Mouse (Mus musculus): Measurements from ENCODE around the gene Kazn.

DNA sequence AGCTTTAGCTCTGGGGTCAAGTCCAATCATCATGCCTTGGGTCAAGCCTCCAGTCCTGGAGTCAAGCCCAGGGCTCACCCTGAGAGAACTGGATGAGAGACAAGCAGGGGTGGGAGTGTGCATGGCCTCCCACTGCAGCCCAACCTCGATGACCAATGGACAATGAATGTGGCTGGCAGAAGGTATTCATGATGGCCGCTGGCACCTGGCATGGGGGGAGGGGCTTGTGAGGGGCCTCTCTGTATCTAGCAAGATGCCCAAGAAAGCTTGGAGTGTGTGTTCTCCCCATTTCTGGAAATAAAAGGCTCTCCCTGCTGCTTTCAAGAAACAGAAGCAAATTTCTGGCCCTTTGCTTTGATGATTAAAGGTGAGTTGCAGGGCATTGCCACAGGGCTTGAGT, 50.7 kb downstream of the Kazn start:
- TF ChIP-seq CTCF (IDR thresholded peaks at IDR 0.05; ENCODE audit: insufficient read depth, low read length) = no peak
- no peak for TF ChIP-seq POLR2A (IDR thresholded peaks at IDR 0.05; ENCODE audit: borderline replicate concordance, extremely low read depth, low read depth, low read length)
